Mouse (Mus musculus) E14TG2a.4 (cell line): ENCODE results near the gene Chrnb1.
A peak's percentile ranks its signal among the peaks of the same experiment; 100 is the strongest.

Source experiments
- H3K27me3 ChIP-seq: 2 replicates; pipeline ENCODE4 v1.6.1; 2014; ENCODE audit warnings: low read length, control low read depth; ENCODE audit not compliant: insufficient read depth
- H3K36me3 ChIP-seq: 2 replicates; pipeline ENCODE4 v1.6.1; 2014; ENCODE audit warnings: low read length, control low read depth; ENCODE audit not compliant: insufficient read depth
- H3K4me1 ChIP-seq: replicated peaks from 2 replicates; pipeline ENCODE4 v1.6.1; 2014; ENCODE audit warnings: low read depth, low read length, control low read depth
- H3K4me3 ChIP-seq: replicated peaks from 2 replicates; pipeline ENCODE4 v1.5.1; 2014; ENCODE audit warnings: mild to moderate bottlenecking, low read length
- H3K9me3 ChIP-seq: 2 replicates; pipeline ENCODE4 v1.6.1; 2014; ENCODE audit warnings: low read length, control low read depth
- CTCF ChIP-seq: conservative IDR thresholded peaks from 2 replicates; pipeline ENCODE4 v1.5.1; 2014; ENCODE audit warnings: low read length
- NANOG ChIP-seq: IDR thresholded peaks from 2 replicates; pipeline ENCODE4 v1.6.1; 2014; ENCODE audit warnings: borderline replicate concordance, low read length, mixed read lengths
- POU5F1 ChIP-seq: IDR thresholded peaks from 2 replicates; pipeline ENCODE4 v1.6.1; 2014; ENCODE audit warnings: low read length, borderline replicate concordance

Gene Chrnb1

GRCm38 (mm10) chr11:69834001-69834549, 38.3 kb upstream of the Chrnb1 start:
- H3K4me3 ChIP-seq: peak overlapping the region; percentile 81
- H3K4me1 ChIP-seq: peaks cover 61% of the 10 kb centered on the region
- H3K27me3 ChIP-seq: peaks cover 58% of the 10 kb centered on the region
- H3K36me3 ChIP-seq: peaks cover 8% of the 10 kb centered on the region
- TF ChIP-seq NANOG: no peak
- no peak for TF ChIP-seq CTCF
- no peak for TF ChIP-seq POU5F1
- no peaks in the 10 kb centered on the region for H3K9me3 ChIP-seq

GRCm38 (mm10) chr11:69833554-69833953, 37.8 kb upstream of the Chrnb1 start:
- Histone ChIP-seq H3K27me3 (peaks cover 58% of the 10 kb centered on the region), H3K4me1 (peaks cover 62% of the 10 kb centered on the region), H3K9me3 (no peaks in the 10 kb centered on the region), H3K4me3 (peak overlapping the region; percentile 81), H3K36me3 (peaks cover 8% of the 10 kb centered on the region)
- TF ChIP-seq NANOG (no peak), POU5F1 (no peak), CTCF (no peak)

GRCm38 (mm10) chr11:69828832-69829231, 33.1 kb upstream of the Chrnb1 start:
- Histone ChIP-seq H3K4me3 (no peak overlapping the region), H3K4me1 (peaks cover 62% of the 10 kb centered on the region), H3K9me3 (peaks cover 11% of the 10 kb centered on the region; the same call in 1 of the 2 replicates), H3K27me3 (peaks cover 36% of the 10 kb centered on the region), H3K36me3 (peaks cover 38% of the 10 kb centered on the region)
- TF ChIP-seq NANOG: no peak
- no peak for TF ChIP-seq CTCF
- TF ChIP-seq POU5F1: no peak

- no peak overlapping the region for H3K4me3 ChIP-seq
- H3K36me3 ChIP-seq: peaks cover 29% of the 10 kb centered on the region
- TF ChIP-seq CTCF (no peak), NANOG (no peak), POU5F1 (no peak)
- peaks cover 25% of the 10 kb centered on the region for H3K27me3 ChIP-seq
- peaks cover 31% of the 10 kb centered on the region for H3K4me1 ChIP-seq
- peaks cover 11% of the 10 kb centered on the region; the same call in 1 of the 2 replicates for H3K9me3 ChIP-seq
These were observed 27.7 kb upstream of the Chrnb1 start for GRCm38 (mm10) chr11:69823456-69823855.

GRCm38 (mm10) chr11:69822080-69822479, 26.3 kb upstream of the Chrnb1 start, which contains the start of gene Spem1:
TSS of gene Spem1 (minus strand) at chr11:69822180.
- Histone ChIP-seq H3K27me3 (peaks cover 38% of the 10 kb centered on the region), H3K4me3 (no peak within 1 kb of the TSS), H3K36me3 (peaks cover 17% of the 10 kb centered on the region), H3K9me3 (peaks cover 8% of the 10 kb centered on the region; the same call in 1 of the 2 replicates), H3K4me1 (peaks cover 29% of the 10 kb centered on the region)
- TF ChIP-seq CTCF (no peak), NANOG (no peak), POU5F1 (no peak)

- Histone ChIP-seq H3K4me1 (peaks cover 26% of the 10 kb centered on the region), H3K36me3 (no peaks in the 10 kb centered on the region), H3K9me3 (no peaks in the 10 kb centered on the region), H3K4me3 (no peak overlapping the region), H3K27me3 (peaks cover 42% of the 10 kb centered on the region)
- no peak for TF ChIP-seq POU5F1
- TF ChIP-seq CTCF: no peak
- TF ChIP-seq NANOG: no peak
These were observed 23.1 kb upstream of the Chrnb1 start for GRCm38 (mm10) chr11:69818871-69819270.

- Histone ChIP-seq H3K27me3 (peaks cover 41% of the 10 kb centered on the region), H3K4me1 (peaks cover 21% of the 10 kb centered on the region), H3K36me3 (no peaks in the 10 kb centered on the region), H3K9me3 (no peaks in the 10 kb centered on the region), H3K4me3 (peak within 1 kb of the TSS; percentile 54)
- TF ChIP-seq CTCF (no peak), POU5F1 (no peak), NANOG (no peak)
These were observed 22.6 kb upstream of the Chrnb1 start, which contains the start of gene Spem2 for GRCm38 (mm10) chr11:69818365-69818764. TSS of gene Spem2 (minus strand) at chr11:69818465.

GRCm38 (mm10) chr11:69816520-69816919, 20.8 kb upstream of the Chrnb1 start:
- Histone ChIP-seq H3K9me3 (no peaks in the 10 kb centered on the region), H3K4me1 (peaks cover 21% of the 10 kb centered on the region), H3K36me3 (no peaks in the 10 kb centered on the region), H3K4me3 (peak overlapping the region; percentile 54), H3K27me3 (peaks cover 52% of the 10 kb centered on the region)
- TF ChIP-seq NANOG (no peak), CTCF (no peak), POU5F1 (no peak)
